Mouse (Mus musculus) gonadal fat pad, adult 2 months (tissue): ENCODE measurements at regions not wholly inside any gene's neighbourhood (a gene's known extent, or its start where the extent isn't known, plus 50 kb on each side); places are given as distances from the start of the nearest gene placed in this dataset.

ENCODE experiments used
- DNase-seq: peaks from one replicate; pipeline ENCODE4 v3.0.0-alpha.2; 2012; ENCODE audit warnings: low read depth

- DNase-seq: no peak
Measured at GRCm38 (mm10) chr15:67048621-67049020, 547.9 kb upstream of the Lrrc6 start.

DNA sequence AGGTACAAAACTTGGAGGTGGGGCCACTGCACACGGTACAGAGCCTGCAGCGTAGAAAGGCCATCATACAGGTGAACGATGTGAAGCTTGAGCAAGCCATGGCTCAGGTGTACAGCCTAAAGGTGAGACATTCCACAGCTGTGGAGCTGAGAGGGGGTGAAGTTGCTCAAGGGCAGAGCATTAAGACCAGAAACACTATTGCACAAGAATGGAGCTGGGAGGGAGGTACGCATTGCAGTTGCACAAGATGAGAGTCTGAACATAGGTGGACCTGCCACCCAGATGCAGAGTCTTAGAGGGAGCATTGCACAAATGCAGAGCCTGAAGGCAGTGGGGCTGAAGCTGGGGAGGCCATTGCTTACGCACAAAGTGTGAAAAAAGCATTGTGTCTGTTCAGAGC, 547.4 kb upstream of the Lrrc6 start:
- peak; percentile 91 for DNase-seq

DNA sequence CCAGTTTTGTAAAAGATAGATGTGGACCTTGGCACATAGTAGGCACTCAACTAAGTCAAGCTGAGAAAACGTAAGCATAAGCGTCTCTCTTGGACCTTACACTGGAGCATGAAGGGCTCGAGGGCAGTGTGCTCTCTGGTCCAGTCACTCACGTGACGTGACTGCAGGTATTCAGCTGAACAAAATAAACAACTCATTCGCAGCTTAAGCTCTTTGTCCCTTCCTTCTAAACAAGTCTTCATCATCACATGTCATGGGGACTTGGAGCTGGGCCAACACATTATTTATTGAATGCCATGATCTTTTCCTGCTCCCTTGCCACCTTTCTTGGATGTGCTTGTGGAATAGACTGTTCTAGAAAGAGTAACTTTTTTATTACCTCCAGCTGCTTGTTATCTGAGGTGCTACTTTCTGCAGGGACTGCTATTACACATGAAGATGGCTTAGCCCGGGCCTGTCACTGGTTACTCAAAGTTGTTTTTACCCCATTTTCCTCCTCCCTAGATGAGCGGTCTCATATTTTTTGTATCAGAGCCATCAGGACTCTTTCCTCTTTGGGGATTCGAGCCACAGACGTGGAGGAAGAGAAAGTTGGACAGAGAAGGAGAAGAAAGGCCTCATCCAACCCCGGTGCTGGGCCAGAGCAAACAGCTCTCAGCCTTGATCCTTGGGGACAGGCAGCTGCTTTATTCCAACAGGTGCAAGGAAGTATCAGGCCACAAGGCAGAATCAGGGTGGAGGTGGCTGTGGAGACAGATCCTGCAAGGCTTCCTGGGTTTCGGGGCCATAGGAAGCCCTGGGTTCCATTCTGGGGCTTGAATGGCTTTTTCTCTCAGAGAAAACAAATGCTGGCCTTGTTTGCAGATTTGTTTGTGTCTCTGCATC, 545.5 kb upstream of the Lrrc6 start:
- DNase-seq: no peak

- DNase-seq: no peak
Measured at GRCm38 (mm10) chr15:67045329-67045728, 544.6 kb upstream of the Lrrc6 start.

- DNase-seq: no peak
Measured at GRCm38 (mm10) chr15:67044806-67045205, 544.1 kb upstream of the Lrrc6 start.

- DNase-seq: no peak
Measured at GRCm38 (mm10) chr15:67042131-67042530, 541.4 kb upstream of the Lrrc6 start.

GRCm38 (mm10) chr15:67040229-67040628, 539.5 kb upstream of the Lrrc6 start:
- no peak for DNase-seq

DNA sequence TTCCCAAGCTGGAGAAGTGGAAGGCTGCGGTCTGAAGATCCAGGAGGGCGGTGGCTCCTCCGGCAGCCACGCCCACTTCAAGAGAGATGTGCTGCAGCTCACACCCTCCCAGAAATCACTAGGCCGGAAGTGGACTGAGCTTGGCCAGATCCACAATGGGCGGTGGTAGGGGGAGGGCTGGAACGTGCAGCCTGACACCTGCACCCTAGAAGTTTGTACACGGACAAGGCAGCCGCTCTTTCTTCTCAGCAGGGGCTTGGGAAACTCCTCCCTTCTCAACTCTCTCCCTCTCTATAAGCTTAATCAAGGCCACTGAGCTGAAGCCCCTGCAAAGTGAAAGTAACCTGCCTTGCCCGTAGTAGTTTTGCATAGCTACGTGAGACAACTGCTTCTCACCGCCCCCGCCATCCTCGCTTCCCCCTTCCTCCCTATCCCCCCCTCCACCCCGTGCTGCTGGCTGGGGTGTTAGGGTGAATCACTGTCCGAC, 538.8 kb upstream of the Lrrc6 start:
- no peak for DNase-seq

DNA sequence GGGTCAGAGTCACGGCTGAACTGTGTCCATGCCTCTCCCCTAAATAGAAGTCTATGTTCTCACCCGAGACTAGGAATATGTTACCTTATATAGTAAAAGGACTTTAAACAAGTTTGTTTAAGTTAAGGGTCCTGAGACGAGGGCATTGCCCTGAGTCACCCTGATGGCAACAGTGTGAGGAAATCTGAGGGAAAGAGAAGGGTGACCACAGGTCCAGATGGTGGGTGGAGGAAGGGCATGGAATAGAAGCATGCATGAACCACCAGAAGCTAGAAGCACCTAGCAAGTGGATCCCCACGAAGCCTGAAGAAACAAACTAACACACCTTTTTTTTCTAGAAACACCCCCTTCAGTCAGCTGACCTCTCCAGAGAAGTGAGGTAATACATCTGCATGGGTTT, 536.9 kb upstream of the Lrrc6 start:
- DNase-seq: no peak

DNA sequence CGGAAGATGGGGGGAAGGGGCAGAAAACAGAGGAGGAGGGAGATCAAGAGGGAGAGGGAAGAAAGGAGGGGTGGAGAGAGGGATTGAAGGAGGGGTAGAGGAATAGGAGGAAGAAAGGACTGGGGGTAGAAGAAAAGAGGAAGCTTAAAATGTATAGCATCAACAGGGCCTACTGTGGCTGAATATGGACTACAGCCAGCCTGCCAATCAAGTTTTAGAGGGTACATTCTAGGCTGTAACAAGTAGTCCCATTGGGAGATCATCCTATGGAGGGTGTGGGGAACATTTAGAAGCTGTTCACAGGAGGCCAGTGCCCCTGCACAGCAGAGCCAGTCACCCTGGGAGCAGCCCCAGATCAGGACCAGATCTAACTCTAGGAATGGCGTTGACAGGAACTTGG, 535.6 kb upstream of the Lrrc6 start:
- no peak for DNase-seq

- DNase-seq: no peak
Measured at GRCm38 (mm10) chr15:67033936-67034335, 533.2 kb upstream of the Lrrc6 start.

DNA sequence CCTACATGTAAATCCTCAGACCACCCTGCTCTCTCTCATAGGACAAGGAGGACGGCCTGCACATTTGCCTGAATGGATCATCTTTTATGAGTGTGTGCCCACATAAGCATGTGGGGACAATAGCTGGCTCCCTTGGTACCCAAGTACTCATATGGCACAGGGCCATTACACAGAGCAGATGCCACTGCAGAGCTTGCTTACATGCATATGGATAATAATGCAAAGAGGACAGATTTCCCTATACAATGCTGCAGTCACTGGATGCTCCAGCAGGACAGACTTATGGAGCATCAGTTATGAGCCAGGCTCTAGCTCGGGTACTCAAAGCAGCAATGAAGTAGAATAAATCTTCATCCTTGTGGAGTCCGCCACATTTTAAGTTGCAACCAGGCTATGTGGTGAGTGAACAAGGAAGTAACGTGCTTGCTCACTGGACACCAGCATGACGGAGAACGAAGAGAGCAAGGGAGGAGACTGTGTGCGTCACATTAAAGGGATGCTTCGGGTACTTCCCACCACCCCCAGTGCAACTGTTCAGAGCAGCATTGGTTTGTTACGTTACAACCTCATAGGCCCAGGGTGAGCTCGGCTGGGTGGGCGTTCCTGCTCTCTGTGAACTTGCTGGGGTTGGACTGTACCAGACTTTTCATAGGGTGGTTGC, 531.3 kb upstream of the Lrrc6 start:
- DNase-seq: no peak

DNA sequence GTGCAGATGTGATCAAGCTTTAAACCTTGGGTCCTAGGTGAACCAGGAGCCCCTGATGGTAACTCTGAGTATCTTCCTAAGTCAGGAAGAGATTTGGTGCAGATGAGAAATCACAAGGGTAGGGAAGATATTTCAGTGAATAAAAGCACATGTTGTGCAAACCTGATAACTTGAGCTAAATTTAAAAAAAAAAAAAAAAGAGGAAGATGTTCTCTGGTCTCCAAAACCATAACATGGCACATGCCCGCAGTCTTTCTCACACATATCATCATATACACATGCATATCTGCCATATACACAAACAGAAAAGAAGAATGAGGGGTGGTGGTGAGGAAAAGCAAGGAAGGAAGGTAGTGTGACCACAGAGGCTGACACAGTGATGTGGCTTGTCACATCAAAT, 530.3 kb upstream of the Lrrc6 start:
- no peak for DNase-seq

DNA sequence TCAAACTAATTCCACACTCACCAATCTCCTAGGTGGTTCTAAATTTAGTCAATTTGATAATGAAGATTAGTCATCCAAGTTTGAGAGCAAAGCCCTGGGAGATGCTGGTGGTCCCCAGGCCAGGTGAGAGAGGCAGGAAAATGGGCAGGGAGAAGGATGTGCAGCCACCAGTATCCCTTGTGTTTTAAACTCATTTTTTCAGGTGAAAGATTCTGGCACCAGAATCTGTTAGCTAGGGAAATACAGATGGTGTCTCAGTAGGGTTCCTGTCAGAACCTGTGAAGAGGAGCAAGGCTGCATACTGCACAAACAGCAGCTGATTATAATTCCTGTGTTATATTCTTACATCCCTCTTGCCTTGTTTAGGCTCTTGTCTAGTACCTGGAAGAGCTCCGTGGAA, 527.5 kb upstream of the Lrrc6 start:
- no peak for DNase-seq

- no peak for DNase-seq
Measured at GRCm38 (mm10) chr15:67027751-67028150, 527.0 kb upstream of the Lrrc6 start.

DNA sequence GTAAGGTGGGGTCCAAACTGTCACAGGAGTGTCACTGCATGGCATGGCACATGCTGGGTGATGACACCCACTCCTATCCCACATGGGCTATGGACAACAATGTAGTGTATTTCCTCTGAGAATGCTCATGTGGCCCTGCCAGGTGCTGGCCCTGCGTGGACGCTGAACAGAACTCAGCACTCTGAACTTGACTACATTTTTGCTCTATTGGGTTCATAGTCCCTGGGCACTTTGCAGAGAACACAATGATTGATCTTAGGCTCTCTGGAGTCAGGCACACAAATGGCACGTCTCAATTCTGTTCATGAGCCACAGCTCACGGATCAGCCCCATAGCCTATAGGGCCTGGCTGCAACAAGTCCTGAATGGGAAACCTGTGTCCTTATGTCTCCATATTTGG, 525.0 kb upstream of the Lrrc6 start:
- no peak for DNase-seq

DNA sequence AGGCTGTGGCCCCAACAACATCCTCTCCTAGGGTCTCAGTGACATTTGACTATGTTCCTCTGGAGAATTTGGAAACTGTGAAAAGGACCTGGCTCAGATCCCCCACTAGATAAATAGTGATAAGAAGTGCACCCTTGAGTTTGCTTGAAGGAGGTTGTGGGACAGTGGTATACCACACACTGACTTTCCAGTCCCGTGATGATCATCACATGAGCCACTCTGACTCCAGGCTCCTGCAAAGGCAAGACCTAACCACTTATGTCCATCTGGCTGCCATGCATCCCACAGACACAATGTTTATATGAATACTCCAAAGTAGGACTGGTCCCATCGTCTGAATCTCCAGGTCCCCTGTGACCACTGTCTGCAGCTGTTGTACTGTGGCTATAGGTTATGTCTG, 523.7 kb upstream of the Lrrc6 start:
- DNase-seq: no peak

DNA sequence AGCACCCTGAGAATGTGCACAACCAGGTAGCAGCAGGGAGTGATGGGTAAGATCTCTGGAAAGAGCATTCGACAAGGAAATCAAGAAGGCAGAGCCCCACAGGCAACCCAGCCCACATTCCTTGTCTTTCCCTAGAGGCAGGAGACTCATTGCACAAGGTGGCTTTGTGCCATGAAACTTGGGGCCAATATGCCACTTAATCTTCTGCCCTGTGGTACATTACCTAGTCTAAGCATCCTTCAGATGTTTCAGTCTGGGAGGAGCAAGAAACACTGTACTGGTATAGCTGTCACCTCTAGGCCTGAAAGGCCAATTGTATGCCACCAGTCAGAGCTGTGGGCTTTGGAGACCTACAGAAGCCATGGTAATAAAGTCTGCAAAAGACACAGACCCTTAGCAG, 522.4 kb upstream of the Lrrc6 start:
- DNase-seq: no peak

DNA sequence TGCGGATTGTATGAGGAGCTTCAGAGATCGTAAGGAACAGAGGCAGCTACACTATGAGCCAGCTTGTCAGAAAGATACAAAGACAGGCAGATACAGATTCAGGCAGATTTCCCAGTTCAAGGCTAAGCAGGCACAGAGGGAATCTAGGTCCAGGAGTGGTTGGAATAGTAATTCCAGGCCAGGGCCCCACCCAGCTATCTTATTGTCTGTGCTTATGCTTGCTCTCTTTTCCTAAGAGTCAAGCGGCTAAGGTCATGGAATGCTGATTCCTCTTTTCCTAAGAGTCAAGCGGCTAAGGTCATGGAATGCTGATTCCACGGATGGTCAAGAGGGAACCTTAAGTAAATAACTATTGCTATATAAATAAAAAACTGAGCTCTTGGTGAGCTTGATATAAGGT, 520.7 kb upstream of the Lrrc6 start:
- no peak for DNase-seq

DNA sequence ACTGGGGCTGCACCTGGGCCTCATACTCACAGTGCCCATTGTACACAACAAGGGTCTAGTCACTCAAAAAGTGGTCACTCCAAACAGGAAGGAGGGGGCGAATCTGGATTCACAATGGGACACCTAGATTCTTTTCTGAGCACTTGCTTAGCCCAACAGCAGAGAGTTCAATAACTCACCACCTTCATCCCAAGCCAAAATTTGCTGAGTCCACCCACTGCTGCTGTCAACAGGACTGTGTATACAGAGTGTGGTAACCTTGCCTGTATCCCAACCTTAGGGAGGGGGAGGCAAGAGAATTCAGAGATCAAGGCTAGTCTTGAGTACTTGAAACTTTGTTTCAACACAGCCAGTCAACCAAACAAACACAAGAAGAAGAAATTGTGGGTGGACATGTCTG, 519.2 kb upstream of the Lrrc6 start:
- DNase-seq: no peak

- DNase-seq: no peak
Measured at GRCm38 (mm10) chr15:67019194-67019661, 518.5 kb upstream of the Lrrc6 start.
